Mouse (Mus musculus): ENCODE results near the gene Ddx39b. TPM values are rescaled to one million over a fixed set of nuclear protein-coding genes. Genes with fewer than 3 reads are reported as not detected.

Gene Ddx39b
- total and polyA plus RNA-seq, 2 experiments: 37.0 to 103 TPM

DNA sequence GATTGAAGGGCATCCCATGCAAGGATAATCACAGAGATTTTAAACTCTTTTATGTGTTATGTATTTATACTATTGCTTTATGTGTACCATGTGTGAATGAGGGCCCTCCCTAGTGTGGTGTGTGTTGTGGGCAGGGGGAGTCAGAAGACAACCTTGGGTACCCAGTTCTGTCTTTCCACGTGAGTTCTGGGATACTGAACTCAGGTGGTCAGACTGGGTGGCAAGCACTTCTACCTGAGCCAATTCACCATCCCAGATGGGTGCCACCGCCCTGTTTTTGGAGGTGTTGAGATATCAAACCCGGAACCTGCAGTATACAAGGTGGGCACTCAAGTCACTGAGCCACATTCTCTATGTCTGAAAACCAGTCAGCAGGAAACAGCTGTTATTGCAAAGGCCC is 30.7 kb downstream of the Ddx39b start:
- H3K4me3 ChIP-seq (ENCODE audit: insufficient read depth, low read depth, low read length): no peak overlapping the region
- no peaks in the 10 kb centered on the region for H3K79me2 ChIP-seq (ENCODE audit: control insufficient read depth, insufficient read depth, low read length)
- DNase-seq (ENCODE audit: extremely low read depth, low read depth, low spot score): no peak
- H3K36me3 ChIP-seq (ENCODE audit: control insufficient read depth, insufficient read depth, low read length): 0 out of 2 replicates have a peak, but pooled peaks cover 2% of the 10 kb centered on the region
- peaks cover 7% of the 10 kb centered on the region; the same call in 1 of the 2 replicates for H3K27me3 ChIP-seq (ENCODE audit: control insufficient read depth, insufficient read depth, low read length)
- H3K27ac ChIP-seq (replicated peaks; ENCODE audit: insufficient read depth, low read depth, low read length): no peak overlapping the region
- WGBS: 83% methylated on average over 3 of the region's 3 CpGs
- H3K4me1 ChIP-seq (ENCODE audit: control insufficient read depth, insufficient read depth, low read length): peaks cover 3% of the 10 kb centered on the region; the same call in 1 of the 2 replicates
- TF ChIP-seq POLR2A (IDR thresholded peaks at IDR 0.05; ENCODE audit: extremely low read depth, insufficient read depth, low read length) (no peak), CTCF (IDR thresholded peaks at IDR 0.05; ENCODE audit: low read depth, low read length) (no peak)
- H3K9ac ChIP-seq (ENCODE audit: low read depth, low read length): no peak overlapping the region

- no peaks in the 10 kb centered on the region for H3K79me2 ChIP-seq (ENCODE audit: control insufficient read depth, insufficient read depth, low read length)
- H3K4me1 ChIP-seq (ENCODE audit: control insufficient read depth, insufficient read depth, low read length): peaks cover 1% of the 10 kb centered on the region; the same call in 1 of the 2 replicates
- TF ChIP-seq CTCF (IDR thresholded peaks at IDR 0.05; ENCODE audit: low read depth, low read length) (peak; percentile 95), POLR2A (IDR thresholded peaks at IDR 0.05; ENCODE audit: extremely low read depth, insufficient read depth, low read length) (no peak)
- WGBS: 5% methylated on average over 11 of the region's 11 CpGs
- H3K9ac ChIP-seq (ENCODE audit: low read depth, low read length): no peak overlapping the region
- H3K27ac ChIP-seq (replicated peaks; ENCODE audit: insufficient read depth, low read depth, low read length): no peak overlapping the region
- H3K4me3 ChIP-seq (ENCODE audit: insufficient read depth, low read depth, low read length): no peak overlapping the region
- H3K27me3 ChIP-seq (ENCODE audit: control insufficient read depth, insufficient read depth, low read length): peaks cover 7% of the 10 kb centered on the region; the same call in 1 of the 2 replicates
- H3K36me3 ChIP-seq (ENCODE audit: control insufficient read depth, insufficient read depth, low read length): no peaks in the 10 kb centered on the region
- DNase-seq (ENCODE audit: extremely low read depth, low read depth, low spot score): peak; percentile 43
These were observed 33.2 kb downstream of the Ddx39b start for GRCm38 (mm10) chr17:35274770-35275169.

DNA sequence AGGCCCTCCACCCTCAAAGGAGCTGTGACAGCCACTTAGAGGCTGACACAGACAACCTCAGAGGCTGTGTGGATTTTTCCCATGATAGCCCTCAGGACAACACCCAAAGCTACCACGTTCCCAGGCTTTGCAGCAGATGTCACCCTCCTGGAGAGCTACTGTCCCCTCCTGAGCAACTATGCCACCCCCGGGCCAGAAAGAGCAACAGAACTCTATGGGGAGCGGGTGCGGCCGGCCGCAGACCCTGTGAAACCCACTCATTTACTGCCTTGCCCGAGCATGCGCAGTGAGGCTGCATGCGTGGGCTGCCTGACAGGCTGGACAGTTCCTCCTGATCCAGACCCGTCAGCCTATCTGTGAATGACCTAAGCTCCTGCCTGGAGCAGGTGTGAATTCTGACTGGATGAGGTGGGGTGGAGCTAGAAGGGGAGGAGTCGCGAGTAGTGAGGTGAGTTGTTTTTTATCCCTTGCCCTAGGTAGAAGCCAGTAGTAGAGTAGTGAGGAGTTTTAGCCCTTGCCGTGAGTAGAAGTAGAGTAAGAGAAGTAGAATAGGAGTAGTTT is 34.8 kb downstream of the Ddx39b start:
- Histone ChIP-seq H3K79me2 (ENCODE audit: control insufficient read depth, insufficient read depth, low read length) (no peaks in the 10 kb centered on the region), H3K4me1 (ENCODE audit: control insufficient read depth, insufficient read depth, low read length) (peaks cover 1% of the 10 kb centered on the region; the same call in 1 of the 2 replicates), H3K9ac (ENCODE audit: low read depth, low read length) (no peak overlapping the region), H3K36me3 (ENCODE audit: control insufficient read depth, insufficient read depth, low read length) (no peaks in the 10 kb centered on the region), H3K27me3 (ENCODE audit: control insufficient read depth, insufficient read depth, low read length) (peaks cover 7% of the 10 kb centered on the region; the same call in 1 of the 2 replicates), H3K27ac (replicated peaks; ENCODE audit: insufficient read depth, low read depth, low read length) (no peak overlapping the region), H3K4me3 (ENCODE audit: insufficient read depth, low read depth, low read length) (no peak overlapping the region)
- TF ChIP-seq CTCF (IDR thresholded peaks at IDR 0.05; ENCODE audit: low read depth, low read length): no peak
- no peak for TF ChIP-seq POLR2A (IDR thresholded peaks at IDR 0.05; ENCODE audit: extremely low read depth, insufficient read depth, low read length)
- no peak for DNase-seq (ENCODE audit: extremely low read depth, low read depth, low spot score)
- 25% methylated on average over 13 of the region's 13 CpGs for WGBS

- no peaks in the 10 kb centered on the region for H3K36me3 ChIP-seq (ENCODE audit: control insufficient read depth, insufficient read depth, low read length)
- DNase-seq (ENCODE audit: extremely low read depth, low read depth, low spot score): no peak
- peaks cover 7% of the 10 kb centered on the region; the same call in 1 of the 2 replicates for H3K27me3 ChIP-seq (ENCODE audit: control insufficient read depth, insufficient read depth, low read length)
- H3K4me1 ChIP-seq (ENCODE audit: control insufficient read depth, insufficient read depth, low read length): peaks cover 1% of the 10 kb centered on the region; the same call in 1 of the 2 replicates
- H3K27ac ChIP-seq (replicated peaks; ENCODE audit: insufficient read depth, low read depth, low read length): no peak overlapping the region
- 72% methylated on average over 8 of the region's 8 CpGs for WGBS
- no peaks in the 10 kb centered on the region for H3K79me2 ChIP-seq (ENCODE audit: control insufficient read depth, insufficient read depth, low read length)
- no peak overlapping the region for H3K9ac ChIP-seq (ENCODE audit: low read depth, low read length)
- no peak overlapping the region for H3K4me3 ChIP-seq (ENCODE audit: insufficient read depth, low read depth, low read length)
- TF ChIP-seq POLR2A (IDR thresholded peaks at IDR 0.05; ENCODE audit: extremely low read depth, insufficient read depth, low read length): no peak
- no peak for TF ChIP-seq CTCF (IDR thresholded peaks at IDR 0.05; ENCODE audit: low read depth, low read length)
These were observed 36.5 kb downstream of the Ddx39b start for GRCm38 (mm10) chr17:35278049-35278448.

DNA sequence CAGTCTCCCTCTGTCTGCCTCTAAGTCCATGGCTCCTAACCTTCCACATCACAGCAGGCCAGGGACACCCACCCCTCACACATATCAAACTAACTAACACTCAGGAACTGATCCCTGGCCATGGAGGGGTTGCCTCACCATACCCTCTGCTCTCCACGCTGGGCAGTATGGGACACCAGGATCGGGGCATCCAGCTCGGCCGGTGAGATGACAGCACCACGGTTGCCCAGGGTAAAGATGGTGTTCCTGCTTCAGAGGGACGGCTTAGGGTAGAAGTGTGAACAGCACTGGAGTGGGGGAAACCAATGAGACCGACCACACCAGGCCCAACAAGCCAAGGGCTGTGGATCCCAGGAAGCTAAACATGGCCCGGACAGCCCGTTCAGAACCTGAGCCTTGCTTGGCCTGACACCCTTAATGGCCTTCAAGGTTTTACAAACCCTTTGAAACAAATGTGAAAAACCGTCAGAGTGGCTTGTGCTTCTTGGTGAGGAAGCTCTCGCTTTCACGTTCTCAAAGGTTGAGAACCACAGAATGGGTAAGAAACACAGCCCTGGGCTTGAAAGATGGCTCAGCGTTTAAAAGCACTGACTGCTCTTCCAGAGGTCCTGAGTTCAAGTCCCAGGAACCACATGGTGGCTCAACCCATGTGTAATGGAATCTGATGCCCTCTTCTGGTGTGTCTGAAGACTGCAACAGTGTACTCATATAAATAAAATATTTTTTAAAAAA is 37.6 kb downstream of the Ddx39b start:
- no peak overlapping the region for H3K9ac ChIP-seq (ENCODE audit: low read depth, low read length)
- 93% methylated on average over 13 of the region's 13 CpGs for WGBS

More for the DNA sequence above, 37.6 kb downstream of the Ddx39b start:
- no peak overlapping the region for H3K27ac ChIP-seq (replicated peaks; ENCODE audit: insufficient read depth, low read depth, low read length)
- H3K36me3 ChIP-seq (ENCODE audit: control insufficient read depth, insufficient read depth, low read length): no peaks in the 10 kb centered on the region
- peaks cover 1% of the 10 kb centered on the region; the same call in 1 of the 2 replicates for H3K4me1 ChIP-seq (ENCODE audit: control insufficient read depth, insufficient read depth, low read length)
- H3K4me3 ChIP-seq (ENCODE audit: insufficient read depth, low read depth, low read length): no peak overlapping the region
- H3K79me2 ChIP-seq (ENCODE audit: control insufficient read depth, insufficient read depth, low read length): no peaks in the 10 kb centered on the region
- DNase-seq (ENCODE audit: extremely low read depth, low read depth, low spot score): no peak
- H3K27me3 ChIP-seq (ENCODE audit: control insufficient read depth, insufficient read depth, low read length): peaks cover 7% of the 10 kb centered on the region; the same call in 1 of the 2 replicates
- TF ChIP-seq CTCF (IDR thresholded peaks at IDR 0.05; ENCODE audit: low read depth, low read length) (no peak), POLR2A (IDR thresholded peaks at IDR 0.05; ENCODE audit: extremely low read depth, insufficient read depth, low read length) (no peak)
